Mouse (Mus musculus): ENCODE measurements at regions not wholly inside any gene's neighbourhood (a gene's known extent, or its start where the extent isn't known, plus 50 kb on each side); places are given as distances from the start of the nearest gene placed in this dataset.

- TF ChIP-seq POLR2A (IDR thresholded peaks at IDR 0.05; ENCODE audit: borderline replicate concordance, extremely low read depth, low read depth, low read length), result no peak
- TF ChIP-seq CTCF (IDR thresholded peaks at IDR 0.05; ENCODE audit: insufficient read depth, low read length), result no peak
Measured at GRCm38 (mm10) chr14:114821098-114821594, 270.9 kb upstream of the Gpc5 start.
